Mouse (Mus musculus) liver, embryonic 16.5 days (tissue): ENCODE results near the gene Bfsp1. TPM values are rescaled to one million over a fixed set of nuclear protein-coding genes. Genes with fewer than 3 reads are reported as not detected.
A peak's percentile ranks its signal among the peaks of the same experiment; 100 is the strongest.

Experiments used
- ATAC-seq: fragments of 200-750 bp; cut with Nextera tagmentation; 2 replicates; pipeline ENCODE4 v1.8.0; 2017; ENCODE audit warnings: low read depth, mild to moderate bottlenecking, moderate number of reproducible peaks, moderate library complexity
- H3K27ac ChIP-seq: fragments of 300-500 bp; sonication (generic); 2 replicates; pipeline ENCODE4 v1.5.1; 2014; ENCODE audit warnings: mild to moderate bottlenecking, low read length
- H3K27me3 ChIP-seq: fragments of 300-500 bp; sonication (generic); 2 replicates; pipeline ENCODE4 v1.6.1; 2014; ENCODE audit warnings: low read depth, low read length, mixed read lengths; ENCODE audit not compliant: control insufficient read depth, insufficient read depth
- H3K36me3 ChIP-seq: fragments of 300-500 bp; sonication (generic); 2 replicates; pipeline ENCODE4 v1.6.1; 2014; ENCODE audit warnings: mild to moderate bottlenecking; ENCODE audit not compliant: control insufficient read depth, insufficient read depth
- H3K4me1 ChIP-seq: fragments of 300-500 bp; sonication (generic); 2 replicates; pipeline ENCODE4 v1.6.1; 2014; ENCODE audit warnings: low read depth, low read length, mixed read lengths; ENCODE audit not compliant: control insufficient read depth
- H3K4me2 ChIP-seq: fragments of 300-500 bp; sonication (generic); 2 replicates; pipeline ENCODE4 v1.6.1; 2014; ENCODE audit warnings: low read depth, low read length, mixed read lengths
- H3K4me3 ChIP-seq: fragments of 300-500 bp; sonication (generic); 2 replicates; pipeline ENCODE4 v1.5.1; 2014; ENCODE audit warnings: low read depth, mild to moderate bottlenecking, low read length
- H3K9ac ChIP-seq: fragments of 300-500 bp; sonication (generic); 2 replicates; pipeline ENCODE4 v1.6.1; 2014; ENCODE audit warnings: low read depth, low read length
- H3K9me3 ChIP-seq: fragments of 300-500 bp; sonication (generic); replicated peaks from 2 replicates; pipeline ENCODE4 v1.6.1; 2016; ENCODE audit warnings: low read length; ENCODE audit not compliant: control insufficient read depth
- WGBS: fragments of 180-500 bp; shearing (Covaris S2); extraction: QIAGEN DNeasy Blood & Tissue Kit; methylation state at CpG from one replicate; pipeline ENCODE4 v1.1.7; 2014; ENCODE audit not compliant: insufficient replicate concordance; 5-methylcytosine and 5-hydroxymethylcytosine counted together
- polyA plus RNA-seq: library from polyadenylated mRNA; unstranded; fragments of >200 nt; fragmentation: Nextera tagmentation; extraction: Ambion mirVana; gene quantifications from 2 replicates; pipeline ENCODE4 v1.2.1, GENCODE M21; 2015

Gene Bfsp1
- polyA plus RNA-seq, 1 experiment from 2014 or later: 0.11 TPM

GRCm38 (mm10) chr2:143867326-143867725 lies 4.4 kb upstream of the Bfsp1 start:
- Histone ChIP-seq H3K9me3 (no peaks in the 10 kb centered on the region), H3K9ac (no peak overlapping the region), H3K4me2 (no peak overlapping the region), H3K36me3 (no peaks in the 10 kb centered on the region), H3K27ac (no peak overlapping the region), H3K4me1 (peaks cover 15% of the 10 kb centered on the region), H3K4me3 (no peak overlapping the region), H3K27me3 (peaks cover 12% of the 10 kb centered on the region)
- peak; percentile 35; the same call in 1 of the 2 replicates for ATAC-seq
- 3% methylated on average over 6 of the region's 6 CpGs for WGBS

GRCm38 (mm10) chr2:143864600-143864999 lies 1.6 kb upstream of the Bfsp1 start:
- H3K36me3 ChIP-seq: no peaks in the 10 kb centered on the region
- peaks cover 20% of the 10 kb centered on the region for H3K27me3 ChIP-seq
- no peak for ATAC-seq
- H3K4me3 ChIP-seq: no peak overlapping the region
- no peaks in the 10 kb centered on the region for H3K9me3 ChIP-seq
- no peak overlapping the region for H3K9ac ChIP-seq
- H3K4me1 ChIP-seq: no peaks in the 10 kb centered on the region; the same call in 1 of the 2 replicates
- H3K27ac ChIP-seq: no peak overlapping the region
- 48% methylated on average over 8 of the region's 8 CpGs for WGBS
- H3K4me2 ChIP-seq: no peak overlapping the region

- Histone ChIP-seq H3K9ac (no peak overlapping the region), H3K4me1 (no peaks in the 10 kb centered on the region), H3K36me3 (no peaks in the 10 kb centered on the region), H3K4me2 (no peak overlapping the region), H3K27me3 (peaks cover 20% of the 10 kb centered on the region), H3K27ac (no peak overlapping the region), H3K9me3 (no peaks in the 10 kb centered on the region), H3K4me3 (no peak overlapping the region)
- 72% methylated on average over 2 of the region's 2 CpGs for WGBS
- ATAC-seq: no peak
These were observed 3.8 kb downstream of the Bfsp1 start for GRCm38 (mm10) chr2:143859166-143859565.

GRCm38 (mm10) chr2:143853447-143853846 lies 9.5 kb downstream of the Bfsp1 start:
- Histone ChIP-seq H3K27ac (no peak overlapping the region), H3K36me3 (no peaks in the 10 kb centered on the region), H3K9me3 (no peaks in the 10 kb centered on the region), H3K9ac (no peak overlapping the region), H3K4me1 (no peaks in the 10 kb centered on the region; the same call in 1 of the 2 replicates), H3K4me2 (no peak overlapping the region), H3K27me3 (no peaks in the 10 kb centered on the region), H3K4me3 (no peak overlapping the region)
- 54% methylated on average over 4 of the region's 4 CpGs for WGBS
- ATAC-seq: no peak

- Histone ChIP-seq H3K4me3 (no peak overlapping the region), H3K9me3 (no peaks in the 10 kb centered on the region), H3K9ac (no peak overlapping the region), H3K4me2 (no peak overlapping the region), H3K4me1 (no peaks in the 10 kb centered on the region; the same call in 1 of the 2 replicates), H3K36me3 (no peaks in the 10 kb centered on the region), H3K27ac (no peak overlapping the region), H3K27me3 (no peaks in the 10 kb centered on the region)
- ATAC-seq: no peak
- WGBS: 40% methylated on average over 18 of the region's 18 CpGs
These were observed 10.4 kb downstream of the Bfsp1 start for GRCm38 (mm10) chr2:143852295-143853275.

- no peak overlapping the region for H3K9ac ChIP-seq
- H3K27ac ChIP-seq: no peak overlapping the region
- 61% methylated on average over 12 of the region's 12 CpGs for WGBS
- H3K27me3 ChIP-seq: no peaks in the 10 kb centered on the region
- no peak for ATAC-seq
- H3K36me3 ChIP-seq: no peaks in the 10 kb centered on the region
- H3K4me3 ChIP-seq: no peak overlapping the region
- no peaks in the 10 kb centered on the region for H3K9me3 ChIP-seq
- H3K4me2 ChIP-seq: no peak overlapping the region
- H3K4me1 ChIP-seq: no peaks in the 10 kb centered on the region; the same call in 1 of the 2 replicates
These were observed 11.4 kb downstream of the Bfsp1 start for GRCm38 (mm10) chr2:143851354-143852221.

GRCm38 (mm10) chr2:143847291-143847690 lies 15.7 kb downstream of the Bfsp1 start:
- Histone ChIP-seq H3K27me3 (no peaks in the 10 kb centered on the region), H3K4me2 (no peak overlapping the region), H3K9me3 (no peaks in the 10 kb centered on the region), H3K4me1 (no peaks in the 10 kb centered on the region; the same call in 1 of the 2 replicates), H3K27ac (no peak overlapping the region), H3K9ac (no peak overlapping the region), H3K4me3 (no peak overlapping the region), H3K36me3 (no peaks in the 10 kb centered on the region)
- 26% methylated on average over 3 of the region's 3 CpGs for WGBS
- ATAC-seq: no peak

GRCm38 (mm10) chr2:143846799-143847198 lies 16.2 kb downstream of the Bfsp1 start:
- Histone ChIP-seq H3K36me3 (no peaks in the 10 kb centered on the region), H3K27me3 (no peaks in the 10 kb centered on the region), H3K4me3 (no peak overlapping the region), H3K9ac (no peak overlapping the region), H3K4me2 (no peak overlapping the region), H3K9me3 (no peaks in the 10 kb centered on the region), H3K27ac (no peak overlapping the region), H3K4me1 (no peaks in the 10 kb centered on the region; the same call in 1 of the 2 replicates)
- 38% methylated on average over 4 of the region's 4 CpGs for WGBS
- peak; percentile 30; the same call in 1 of the 2 replicates for ATAC-seq
